Mouse (Mus musculus) midbrain, postnatal 0 days (tissue): ENCODE results near the gene Cdkn2d. TPM values are rescaled to one million over a fixed set of nuclear protein-coding genes. Genes with fewer than 3 reads are reported as not detected.
"Not testable (repeated sequence)": the region's sequence is repeated elsewhere in the genome, so short reads cannot be mapped to it uniquely, and the experiment has no call there.

Experiments used
- ATAC-seq: fragments of 200-750 bp; cut with Nextera tagmentation; 2 replicates; pipeline ENCODE4 v1.8.0; 2017; ENCODE audit warnings: moderate number of reproducible peaks, mild to moderate bottlenecking, moderate TSS enrichment, moderate library complexity; ENCODE audit not compliant: low FRiP score
- DNase-seq: peaks from one replicate; pipeline ENCODE4 v3.0.0-alpha.2; 2015; ENCODE audit warnings: low spot score
- H3K27ac ChIP-seq: fragments of 300-500 bp; sonication (generic); 2 replicates; pipeline ENCODE4 v1.5.1; 2014; ENCODE audit warnings: low read depth, mild to moderate bottlenecking, low read length, mixed read lengths
- H3K27me3 ChIP-seq: fragments of 300-500 bp; sonication (generic); 2 replicates; pipeline ENCODE4 v1.6.1; 2014; ENCODE audit warnings: low read length, control low read depth, mixed read lengths; ENCODE audit not compliant: insufficient read depth
- H3K36me3 ChIP-seq: fragments of 300-500 bp; sonication (generic); 2 replicates; pipeline ENCODE4 v1.6.1; 2014; ENCODE audit warnings: low read length, control low read depth, mixed read lengths; ENCODE audit not compliant: insufficient read depth
- H3K4me1 ChIP-seq: fragments of 300-500 bp; sonication (generic); 2 replicates; pipeline ENCODE4 v1.6.1; 2014; ENCODE audit warnings: mild to moderate bottlenecking, control low read depth, antibody characterized with exemption, low read length, mixed read lengths; ENCODE audit not compliant: insufficient read depth
- H3K4me2 ChIP-seq: fragments of 300-500 bp; sonication (generic); 2 replicates; pipeline ENCODE4 v1.6.1; 2014; ENCODE audit warnings: low read depth, mild to moderate bottlenecking, low read length, mixed read lengths; ENCODE audit not compliant: poor library complexity, severe bottlenecking
- H3K4me3 ChIP-seq: fragments of 300-500 bp; sonication (generic); 2 replicates; pipeline ENCODE4 v1.5.1; 2014; ENCODE audit warnings: low read depth, mild to moderate bottlenecking, low read length, moderate library complexity
- H3K9ac ChIP-seq: fragments of 300-500 bp; sonication (generic); replicated peaks from 2 replicates; pipeline ENCODE4 v1.6.1; 2014; ENCODE audit warnings: mild to moderate bottlenecking, low read length, moderate library complexity, mixed read lengths; ENCODE audit not compliant: poor library complexity, severe bottlenecking
- H3K9me3 ChIP-seq: fragments of 300-500 bp; sonication (generic); 2 replicates; pipeline ENCODE4 v1.6.1; 2016; ENCODE audit warnings: low read length, control low read depth
- CTCF ChIP-seq: IDR thresholded peaks from 2 replicates; pipeline ENCODE4 v1.5.1; 2016; ENCODE audit warnings: antibody characterized with exemption, mild to moderate bottlenecking
- WGBS: fragments of 180-500 bp; shearing (Covaris S2); extraction: QIAGEN DNeasy Blood & Tissue Kit; methylation state at CpG from one replicate; pipeline ENCODE4 v1.1.7; 2014; 5-methylcytosine and 5-hydroxymethylcytosine counted together
- polyA plus RNA-seq: library from polyadenylated mRNA; unstranded; fragments of >200 nt; fragmentation: Nextera tagmentation; extraction: Ambion mirVana; gene quantifications from 2 replicates; pipeline ENCODE4 v1.2.1, GENCODE M21; 2015
- total RNA-seq: library from RNA; depleted of rRNA; stranded (reverse); fragments of >200 nt; gene quantifications from 2 replicates; pipeline ENCODE4 v1.2.3, GENCODE M21; 2014

Gene Cdkn2d
- total and polyA plus RNA-seq, 2 experiments from 2014 or later: 126 to 141 TPM

DNA sequence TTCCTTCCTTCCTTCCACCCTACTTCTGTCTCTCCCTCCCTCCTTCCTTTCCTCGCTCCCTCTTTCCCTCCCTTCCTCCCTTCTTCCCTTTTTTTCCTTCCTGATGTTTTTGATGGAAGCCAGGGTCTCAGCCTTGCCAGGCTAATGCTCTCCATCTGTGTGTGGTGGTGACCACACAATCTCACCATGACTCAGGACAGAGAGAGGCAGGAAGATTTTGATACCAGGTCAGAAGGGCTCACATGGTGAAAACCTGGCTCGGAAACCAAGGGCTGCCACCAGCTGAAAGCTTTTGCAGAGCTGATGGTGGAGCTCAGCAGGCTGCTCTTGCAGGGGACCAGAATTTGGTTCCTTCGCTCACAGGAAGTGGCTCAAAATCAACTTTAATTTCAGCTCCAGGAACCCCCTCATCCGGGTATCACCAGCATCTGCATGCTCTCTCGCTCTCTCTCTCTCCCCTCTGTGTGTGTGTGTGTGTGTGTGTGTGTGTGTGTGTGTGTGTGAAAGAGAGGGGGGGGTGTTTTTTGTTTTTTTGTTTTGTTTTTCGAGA lies 30.6 kb downstream of the Cdkn2d start:
- Histone ChIP-seq H3K36me3 (no peaks in the 10 kb centered on the region), H3K27me3 (no peaks in the 10 kb centered on the region), H3K4me2 (no peak overlapping the region), H3K27ac (no peak overlapping the region), H3K4me1 (no peaks in the 10 kb centered on the region), H3K9ac (no peak overlapping the region), H3K4me3 (no peak overlapping the region), H3K9me3 (no peaks in the 10 kb centered on the region)
- WGBS: 72% methylated on average over 6 of the region's 6 CpGs
- DNase-seq (no peak), ATAC-seq (no peak)
- no peak for TF ChIP-seq CTCF

DNA sequence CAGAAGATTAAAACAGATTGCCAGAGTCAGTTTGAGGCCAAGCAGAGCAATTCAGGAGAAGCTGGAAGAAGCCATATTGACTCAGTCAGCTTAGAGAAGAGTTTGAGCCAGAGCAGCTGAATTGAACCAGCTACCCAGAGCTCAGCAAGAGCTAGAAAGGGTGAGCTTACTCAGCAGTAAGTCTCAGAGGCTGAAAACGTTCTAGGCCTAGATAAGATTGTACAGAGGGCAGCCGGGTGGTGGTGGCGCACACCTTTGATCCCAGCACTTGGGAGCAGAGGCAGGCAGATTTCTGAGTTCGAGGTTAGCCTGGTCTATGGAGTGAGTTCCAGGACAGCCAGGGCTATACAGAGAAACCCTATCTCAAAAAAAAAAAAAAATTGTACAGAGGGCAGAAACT lies 34.9 kb downstream of the Cdkn2d start:
- not testable (repeated sequence) for H3K27me3 ChIP-seq, DNase-seq
- 79% methylated on average over 4 of the region's 4 CpGs for WGBS

DNA sequence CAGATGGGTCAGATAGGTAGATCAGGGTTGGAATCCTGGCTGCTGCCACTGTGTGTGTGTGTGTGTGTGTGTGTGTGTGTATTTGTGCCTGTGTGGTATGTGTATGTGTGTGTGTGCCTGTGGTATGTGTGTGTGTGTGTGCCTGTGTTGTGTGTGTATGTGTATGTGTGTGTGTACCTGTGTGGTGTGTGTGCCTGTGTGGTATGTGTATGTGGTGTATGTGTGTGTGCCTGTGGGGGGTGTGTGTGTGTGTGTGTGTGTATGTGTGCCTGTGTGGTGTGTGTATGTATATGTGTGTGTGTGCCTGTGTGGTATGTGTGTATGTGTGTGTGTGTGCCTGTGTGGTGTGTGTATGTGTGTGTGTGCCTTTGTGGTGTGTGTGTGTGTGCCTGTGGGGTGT lies 36.5 kb downstream of the Cdkn2d start:
- no peak overlapping the region for H3K4me2 ChIP-seq
- no peak overlapping the region for H3K4me3 ChIP-seq
- H3K36me3 ChIP-seq: no peaks in the 10 kb centered on the region
- no peak for ATAC-seq
- peaks cover 7% of the 10 kb centered on the region for H3K27me3 ChIP-seq
- no peak for TF ChIP-seq CTCF
- H3K4me1 ChIP-seq: no peaks in the 10 kb centered on the region
- no peak overlapping the region for H3K27ac ChIP-seq
- DNase-seq: no peak
- H3K9me3 ChIP-seq: no peaks in the 10 kb centered on the region
- no peak overlapping the region for H3K9ac ChIP-seq

More for the DNA sequence above, 34.9 kb downstream of the Cdkn2d start:
- H3K9ac ChIP-seq, ATAC-seq, H3K36me3 ChIP-seq, H3K4me1 ChIP-seq, H3K27ac ChIP-seq, H3K4me2 ChIP-seq, H3K9me3 ChIP-seq, H3K4me3 ChIP-seq: not testable (repeated sequence)

DNA sequence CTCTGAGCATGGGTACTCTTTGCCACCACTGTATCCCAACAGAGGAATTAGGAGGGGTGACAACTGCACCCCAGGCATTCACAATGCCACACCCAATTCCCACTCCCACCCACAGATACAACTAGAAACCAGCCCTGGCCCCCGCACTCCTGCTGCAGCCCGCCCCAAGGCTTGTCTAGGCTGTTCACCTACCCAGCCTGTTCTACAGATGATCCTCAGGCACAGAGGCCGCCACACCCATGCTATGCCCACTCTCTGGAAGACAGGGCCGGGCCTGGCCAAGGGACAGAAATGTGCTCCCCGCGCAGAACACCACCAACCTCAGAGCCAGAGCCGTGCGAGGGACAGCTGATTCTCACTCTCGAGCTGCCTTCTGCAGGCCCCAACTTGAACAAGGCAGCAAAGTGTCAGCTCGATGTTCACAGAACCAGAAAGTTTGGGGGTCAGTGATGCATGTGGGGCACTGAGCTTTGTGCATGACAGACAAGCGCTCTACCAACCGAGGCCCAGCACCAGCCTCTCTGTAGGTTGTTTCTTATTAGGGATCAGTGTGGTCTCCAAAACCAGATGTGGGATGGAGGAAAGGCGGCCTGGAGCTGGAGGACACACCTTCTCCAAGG lies 40.0 kb downstream of the Cdkn2d start:
- Histone ChIP-seq H3K4me2 (no peak overlapping the region), H3K9me3 (no peaks in the 10 kb centered on the region), H3K4me3 (no peak overlapping the region), H3K36me3 (no peaks in the 10 kb centered on the region), H3K27me3 (peaks cover 35% of the 10 kb centered on the region), H3K4me1 (peaks cover 3% of the 10 kb centered on the region; the same call in 1 of the 2 replicates), H3K9ac (no peak overlapping the region), H3K27ac (no peak overlapping the region)
- DNase-seq (no peak), ATAC-seq (no peak)
- 69% methylated on average over 13 of the region's 13 CpGs for WGBS
- no peak for TF ChIP-seq CTCF

DNA sequence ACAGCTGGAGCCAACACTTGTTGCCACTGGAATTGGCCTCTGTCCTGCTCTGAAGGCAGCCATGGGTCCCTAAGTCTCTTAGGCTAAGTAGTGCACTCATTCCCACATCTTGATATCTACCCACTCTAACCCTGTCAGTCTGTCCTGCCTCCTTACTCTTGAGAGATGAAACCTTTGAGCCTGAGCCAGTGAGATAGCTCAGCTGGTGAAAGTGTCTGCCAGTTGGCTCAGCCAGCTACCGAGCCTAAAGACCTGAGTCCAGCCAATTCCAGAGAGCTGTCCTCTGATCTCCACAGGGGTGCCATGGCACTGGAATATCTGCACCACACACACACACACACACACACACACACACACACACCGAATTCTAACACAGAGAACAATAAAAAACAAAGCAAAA lies 40.7 kb downstream of the Cdkn2d start:
- Histone ChIP-seq H3K9me3 (no peaks in the 10 kb centered on the region), H3K4me2 (no peak overlapping the region), H3K4me3 (no peak overlapping the region), H3K27me3 (peaks cover 39% of the 10 kb centered on the region), H3K4me1 (peaks cover 3% of the 10 kb centered on the region; the same call in 1 of the 2 replicates), H3K9ac (no peak overlapping the region), H3K36me3 (no peaks in the 10 kb centered on the region), H3K27ac (no peak overlapping the region)
- 59% methylated on average over 2 of the region's 2 CpGs for WGBS
- TF ChIP-seq CTCF: no peak
- no peak for ATAC-seq
- DNase-seq: peak; percentile 46

DNA sequence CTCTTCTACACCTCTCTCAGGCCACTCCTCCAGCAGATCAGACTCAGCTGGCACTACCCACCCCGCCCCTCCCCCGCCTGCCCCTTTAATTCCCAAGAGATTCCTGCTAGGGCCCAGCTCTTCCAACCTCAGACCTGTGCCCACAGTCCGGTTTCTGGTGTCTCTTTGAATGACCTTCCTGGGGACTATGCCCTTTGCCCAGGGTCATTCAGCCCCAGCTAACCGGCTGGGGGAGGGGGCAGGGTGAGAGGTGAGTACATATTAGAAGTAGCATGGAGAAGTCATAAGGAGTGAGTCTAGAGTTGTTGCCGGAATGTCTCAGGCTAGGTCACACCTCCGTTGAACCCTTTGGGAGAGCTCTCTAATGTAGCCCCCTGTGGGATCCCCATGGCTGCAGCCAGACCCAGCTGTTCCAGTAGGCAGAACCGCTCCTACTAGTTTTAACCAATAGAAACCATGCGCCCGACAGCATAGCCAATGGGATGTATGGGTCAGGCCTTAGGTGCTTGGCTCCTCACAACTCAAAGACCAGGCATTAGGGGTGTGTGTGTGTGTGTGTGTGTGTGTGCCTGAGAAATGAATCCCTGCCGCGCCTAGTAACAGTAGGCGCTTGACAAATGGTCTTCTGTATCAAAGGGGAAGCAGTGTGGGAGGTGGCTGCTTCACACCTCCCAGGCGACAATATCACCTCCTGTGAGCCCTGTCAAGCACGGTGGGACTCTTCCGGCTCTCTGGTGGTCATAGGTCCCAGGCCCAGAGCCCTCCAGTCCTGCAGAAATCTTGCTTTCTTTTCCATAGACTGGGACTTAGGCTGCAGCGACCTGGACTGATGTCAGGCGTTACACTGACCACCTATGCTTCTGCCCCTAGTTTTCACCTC lies 41.3 kb downstream of the Cdkn2d start:
- DNase-seq (no peak), ATAC-seq (no peak)
- H3K4me2 ChIP-seq: no peak overlapping the region
- H3K4me3 ChIP-seq: no peak overlapping the region
- H3K4me1 ChIP-seq: peaks cover 3% of the 10 kb centered on the region; the same call in 1 of the 2 replicates
- no peak overlapping the region for H3K27ac ChIP-seq
- peaks cover 45% of the 10 kb centered on the region for H3K27me3 ChIP-seq
- no peak overlapping the region for H3K9ac ChIP-seq
- no peak for TF ChIP-seq CTCF
- no peaks in the 10 kb centered on the region for H3K36me3 ChIP-seq
- no peaks in the 10 kb centered on the region for H3K9me3 ChIP-seq
- WGBS: 45% methylated on average over 17 of the region's 17 CpGs
